Mouse (Mus musculus) retina, postnatal 7 days (tissue): ENCODE results near the gene Arrdc5.
A peak's percentile ranks its signal among the peaks of the same experiment; 100 is the strongest.

Experiments
- DNase-seq: peaks from one replicate; pipeline ENCODE4 v3.0.0-alpha.2; 2012; ENCODE audit warnings: low read depth, low spot score

Gene Arrdc5

GRCm38 (mm10) chr17:56256239-56256881 lies 43.7 kb downstream of the Arrdc5 start, which contains the start of gene Fem1a:
Fem1a (plus strand) TSS chr17:56256810.
- peak; percentile 97 for DNase-seq

DNA sequence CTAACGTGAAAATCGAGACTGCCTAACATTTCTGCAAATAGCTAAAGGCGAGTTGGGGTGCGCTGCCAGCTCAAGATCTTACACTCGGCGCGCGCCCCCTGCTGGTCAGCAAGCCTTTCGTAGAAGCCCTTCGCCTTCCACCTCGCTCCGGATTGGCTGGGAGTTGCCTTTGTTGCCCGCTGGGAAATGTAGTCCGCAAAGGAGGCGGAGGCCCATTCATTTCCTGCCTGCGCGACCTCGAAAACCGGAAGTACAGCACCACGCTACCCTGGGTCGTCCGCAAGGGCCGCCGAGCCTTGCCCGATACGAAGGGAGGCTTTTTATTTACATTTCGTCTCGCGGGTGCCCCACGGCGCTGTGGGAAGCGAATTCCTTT lies 44.2 kb downstream of the Arrdc5 start:
- DNase-seq, result peak; percentile 97

DNA sequence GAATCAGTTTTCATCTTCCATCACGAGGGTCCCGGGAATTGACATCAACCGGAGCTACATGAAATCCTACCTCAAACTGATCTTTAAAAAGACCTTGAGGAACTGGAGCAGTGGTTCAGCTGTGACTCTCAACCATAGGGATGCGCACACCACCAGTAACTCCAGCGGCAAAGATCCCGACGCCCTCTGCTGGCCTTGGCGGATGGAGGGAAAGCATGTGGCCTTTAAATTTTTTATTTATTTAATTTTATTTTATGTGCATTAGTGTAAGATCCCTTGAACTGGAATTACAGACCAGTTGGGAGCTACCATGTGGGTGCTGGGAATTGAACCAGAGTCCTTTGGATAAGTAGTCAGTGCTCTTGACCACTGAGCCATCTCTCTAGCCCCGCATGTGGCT lies 44.7 kb downstream of the Arrdc5 start:
- DNase-seq, result no peak

DNA sequence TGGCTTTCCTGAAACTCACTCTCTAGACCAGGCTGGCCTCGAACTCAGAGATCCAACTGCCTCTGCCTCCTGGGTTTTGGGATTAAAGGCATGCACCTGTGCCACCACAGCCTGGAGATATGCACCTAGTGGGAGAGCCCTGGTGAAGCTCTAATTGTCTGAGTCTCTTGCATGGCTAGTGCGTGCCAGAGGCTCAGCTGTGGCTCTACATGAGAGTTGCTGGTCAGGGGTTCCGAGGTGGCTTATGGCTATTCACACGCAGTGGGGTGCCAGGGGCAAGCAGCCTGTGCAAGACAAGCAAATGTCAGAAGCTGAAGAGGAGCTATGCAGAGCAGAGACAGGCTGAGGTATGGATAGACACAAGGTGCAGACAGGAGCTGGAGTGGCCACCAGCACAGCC lies 45.4 kb downstream of the Arrdc5 start:
- DNase-seq, result no peak

GRCm38 (mm10) chr17:56251136-56251829 lies 48.8 kb downstream of the Arrdc5 start:
- DNase-seq, result peak; percentile 39

- no peak for DNase-seq
Observed at GRCm38 (mm10) chr17:56245608-56246007, 54.5 kb downstream of the Arrdc5 start.
